Comparison of ENCODE assay signal across 34 mouse cellular contexts in the genomic region with DNA sequence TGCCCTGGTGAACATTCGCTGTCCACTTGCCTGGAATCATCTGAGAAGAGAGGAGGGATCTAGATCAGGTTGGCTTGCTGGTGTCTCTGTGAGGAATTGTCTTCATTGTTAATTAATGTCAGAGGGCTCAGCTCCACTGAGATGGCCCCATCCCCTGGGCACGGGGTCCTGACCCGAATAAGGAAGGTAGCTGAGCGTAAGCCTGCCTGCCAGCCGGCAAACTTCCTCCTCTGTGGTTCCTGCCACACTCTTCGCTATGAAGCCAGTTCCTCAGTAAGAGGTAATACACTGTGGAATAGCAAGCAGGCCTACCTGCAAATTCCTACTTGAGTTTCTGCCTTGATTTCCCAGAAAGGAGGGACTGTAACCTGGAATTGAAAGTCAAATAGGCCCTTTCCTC.
"Had no signal": no experiment of that assay in that cellular context is flagged by ENCODE, and none has a peak within 500 bp of the region (broad histone marks: within the 10 kb centered on the region; RNA-seq: fewer than 3 reads in every experiment).

No protein-coding gene starts in this region.

- H3K27ac ChIP-seq: heart, embryonic 13.5 days; heart, embryonic 15.5 days; hindbrain, embryonic 10.5 days; hindbrain, embryonic 12.5 days; hindbrain, embryonic 13.5 days; hindbrain, embryonic 14.5 days; hindbrain, embryonic 15.5 days; hindbrain, postnatal 0 days; intestine, embryonic 15.5 days; kidney, embryonic 15.5 days; kidney, postnatal 0 days; layer of hippocampus, adult 2 months; left cerebral cortex, adult 2 months had no signal

- H3K4me3 ChIP-seq: heart, embryonic 12.5 days; heart, embryonic 13.5 days; heart, embryonic 15.5 days; hindbrain, embryonic 10.5 days; hindbrain, embryonic 12.5 days; hindbrain, embryonic 13.5 days; hindbrain, embryonic 15.5 days; intestine, embryonic 15.5 days; kidney, embryonic 15.5 days; layer of hippocampus, adult 2 months; left cerebral cortex, adult 2 months had no signal

- DNase-seq: heart, postnatal 10 days; heart, postnatal 14 days; heart, postnatal 36 days; heart, postnatal 4 days; kidney, adult 11 months; kidney, adult 18-20 months; kidney, adult 2 months; kidney, adult 8-10 months; kidney, adult 9 months; kidney, postnatal 10 days; kidney, postnatal 14 days; kidney, postnatal 25 days; kidney, postnatal 36 days; kidney, postnatal 4 days; layer of hippocampus, adult 9-11 months; layer of hippocampus, postnatal 36 days had no signal

- ATAC-seq: hindbrain, embryonic 16.5 days; hindbrain, postnatal 0 days; inflammation-experienced regulatory T-cells, adult 6 months; intestine, embryonic 15.5 days; intestine, embryonic 16.5 days; intestine, postnatal 0 days had no signal
